Mouse (Mus musculus): ENCODE measurements around the gene Ogfrl1. TPM values are rescaled to one million over a fixed set of nuclear protein-coding genes. Genes with fewer than 3 reads are reported as not detected.

The Ogfrl1 gene
- polyA plus RNA-seq, 1 experiment: 0.22 TPM

- Histone ChIP-seq H3K4me1 (ENCODE audit: control insufficient read depth, insufficient read depth, low read length) (no peaks in the 10 kb centered on the region), H3K36me3 (ENCODE audit: control insufficient read depth, insufficient read depth, low read length) (no peaks in the 10 kb centered on the region), H3K4me3 (ENCODE audit: control insufficient read depth, low read depth, low read length) (no peak overlapping the region), H3K27me3 (ENCODE audit: control insufficient read depth, insufficient read depth, low read length) (no peaks in the 10 kb centered on the region), H3K27ac (ENCODE audit: control insufficient read depth, insufficient read depth, low read depth, low read length) (no peak overlapping the region)
- TF ChIP-seq CTCF (IDR thresholded peaks at IDR 0.05; ENCODE audit: control insufficient read depth, insufficient read depth, insufficient replicate concordance, low read depth, low read length) (no peak), POLR2A (IDR thresholded peaks at IDR 0.05; ENCODE audit: control insufficient read depth, low read depth, low read length) (no peak)
These were observed 32.0 kb downstream of the Ogfrl1 start for GRCm38 (mm10) chr1:23365614-23366013.

- Histone ChIP-seq H3K4me3 (ENCODE audit: control insufficient read depth, low read depth, low read length) (no peak overlapping the region), H3K27ac (ENCODE audit: control insufficient read depth, insufficient read depth, low read depth, low read length) (no peak overlapping the region), H3K36me3 (ENCODE audit: control insufficient read depth, insufficient read depth, low read length) (no peaks in the 10 kb centered on the region), H3K27me3 (ENCODE audit: control insufficient read depth, insufficient read depth, low read length) (no peaks in the 10 kb centered on the region), H3K4me1 (ENCODE audit: control insufficient read depth, insufficient read depth, low read length) (no peaks in the 10 kb centered on the region)
- TF ChIP-seq CTCF (IDR thresholded peaks at IDR 0.05; ENCODE audit: control insufficient read depth, insufficient read depth, insufficient replicate concordance, low read depth, low read length): no peak
- no peak for TF ChIP-seq POLR2A (IDR thresholded peaks at IDR 0.05; ENCODE audit: control insufficient read depth, low read depth, low read length)
These were observed 44.7 kb downstream of the Ogfrl1 start for GRCm38 (mm10) chr1:23352895-23353294.

GRCm38 (mm10) chr1:23351756-23352155 lies 45.8 kb downstream of the Ogfrl1 start:
- no peaks in the 10 kb centered on the region for H3K27me3 ChIP-seq (ENCODE audit: control insufficient read depth, insufficient read depth, low read length)
- no peak for TF ChIP-seq CTCF (IDR thresholded peaks at IDR 0.05; ENCODE audit: control insufficient read depth, insufficient read depth, insufficient replicate concordance, low read depth, low read length)
- TF ChIP-seq POLR2A (IDR thresholded peaks at IDR 0.05; ENCODE audit: control insufficient read depth, low read depth, low read length): no peak
- H3K4me3 ChIP-seq (ENCODE audit: control insufficient read depth, low read depth, low read length): no peak overlapping the region
- H3K4me1 ChIP-seq (ENCODE audit: control insufficient read depth, insufficient read depth, low read length): no peaks in the 10 kb centered on the region
- no peak overlapping the region for H3K27ac ChIP-seq (ENCODE audit: control insufficient read depth, insufficient read depth, low read depth, low read length)
- no peaks in the 10 kb centered on the region for H3K36me3 ChIP-seq (ENCODE audit: control insufficient read depth, insufficient read depth, low read length)

GRCm38 (mm10) chr1:23345633-23346032 lies 51.9 kb downstream of the Ogfrl1 start:
- no peaks in the 10 kb centered on the region for H3K36me3 ChIP-seq (ENCODE audit: control insufficient read depth, insufficient read depth, low read length)
- no peak for TF ChIP-seq POLR2A (IDR thresholded peaks at IDR 0.05; ENCODE audit: control insufficient read depth, low read depth, low read length)
- no peak for TF ChIP-seq CTCF (IDR thresholded peaks at IDR 0.05; ENCODE audit: control insufficient read depth, insufficient read depth, insufficient replicate concordance, low read depth, low read length)

GRCm38 (mm10) chr1:23342864-23343263 lies 54.7 kb downstream of the Ogfrl1 start:
- no peak overlapping the region for H3K27ac ChIP-seq (ENCODE audit: control insufficient read depth, insufficient read depth, low read depth, low read length)
- TF ChIP-seq POLR2A (IDR thresholded peaks at IDR 0.05; ENCODE audit: control insufficient read depth, low read depth, low read length): no peak
- no peak for TF ChIP-seq CTCF (IDR thresholded peaks at IDR 0.05; ENCODE audit: control insufficient read depth, insufficient read depth, insufficient replicate concordance, low read depth, low read length)
- H3K4me3 ChIP-seq (ENCODE audit: control insufficient read depth, low read depth, low read length): no peak overlapping the region
- H3K4me1 ChIP-seq (ENCODE audit: control insufficient read depth, insufficient read depth, low read length): no peaks in the 10 kb centered on the region
- H3K36me3 ChIP-seq (ENCODE audit: control insufficient read depth, insufficient read depth, low read length): no peaks in the 10 kb centered on the region
- H3K27me3 ChIP-seq (ENCODE audit: control insufficient read depth, insufficient read depth, low read length): no peaks in the 10 kb centered on the region

More at GRCm38 (mm10) chr1:23345633-23346032, 51.9 kb downstream of the Ogfrl1 start:
- Histone ChIP-seq H3K27me3 (ENCODE audit: control insufficient read depth, insufficient read depth, low read length) (no peaks in the 10 kb centered on the region), H3K27ac (ENCODE audit: control insufficient read depth, insufficient read depth, low read depth, low read length) (no peak overlapping the region), H3K4me3 (ENCODE audit: control insufficient read depth, low read depth, low read length) (no peak overlapping the region), H3K4me1 (ENCODE audit: control insufficient read depth, insufficient read depth, low read length) (no peaks in the 10 kb centered on the region)

- Histone ChIP-seq H3K4me1 (ENCODE audit: control insufficient read depth, insufficient read depth, low read length) (no peaks in the 10 kb centered on the region), H3K36me3 (ENCODE audit: control insufficient read depth, insufficient read depth, low read length) (no peaks in the 10 kb centered on the region), H3K27me3 (ENCODE audit: control insufficient read depth, insufficient read depth, low read length) (no peaks in the 10 kb centered on the region), H3K4me3 (ENCODE audit: control insufficient read depth, low read depth, low read length) (no peak overlapping the region), H3K27ac (ENCODE audit: control insufficient read depth, insufficient read depth, low read depth, low read length) (no peak overlapping the region)
- no peak for TF ChIP-seq CTCF (IDR thresholded peaks at IDR 0.05; ENCODE audit: control insufficient read depth, insufficient read depth, insufficient replicate concordance, low read depth, low read length)
- no peak for TF ChIP-seq POLR2A (IDR thresholded peaks at IDR 0.05; ENCODE audit: control insufficient read depth, low read depth, low read length)
These were observed 55.3 kb downstream of the Ogfrl1 start for GRCm38 (mm10) chr1:23342224-23342623.

- no peak for TF ChIP-seq CTCF (IDR thresholded peaks at IDR 0.05; ENCODE audit: control insufficient read depth, insufficient read depth, insufficient replicate concordance, low read depth, low read length)
- no peak for TF ChIP-seq POLR2A (IDR thresholded peaks at IDR 0.05; ENCODE audit: control insufficient read depth, low read depth, low read length)
- H3K4me3 ChIP-seq (ENCODE audit: control insufficient read depth, low read depth, low read length): no peak overlapping the region
- no peaks in the 10 kb centered on the region for H3K36me3 ChIP-seq (ENCODE audit: control insufficient read depth, insufficient read depth, low read length)
- H3K27ac ChIP-seq (ENCODE audit: control insufficient read depth, insufficient read depth, low read depth, low read length): no peak overlapping the region
- H3K27me3 ChIP-seq (ENCODE audit: control insufficient read depth, insufficient read depth, low read length): no peaks in the 10 kb centered on the region
- no peaks in the 10 kb centered on the region for H3K4me1 ChIP-seq (ENCODE audit: control insufficient read depth, insufficient read depth, low read length)
These were observed 61.7 kb downstream of the Ogfrl1 start for GRCm38 (mm10) chr1:23335726-23336363.
